Mouse (Mus musculus): ENCODE measurements around the gene Mllt3.

DNA sequence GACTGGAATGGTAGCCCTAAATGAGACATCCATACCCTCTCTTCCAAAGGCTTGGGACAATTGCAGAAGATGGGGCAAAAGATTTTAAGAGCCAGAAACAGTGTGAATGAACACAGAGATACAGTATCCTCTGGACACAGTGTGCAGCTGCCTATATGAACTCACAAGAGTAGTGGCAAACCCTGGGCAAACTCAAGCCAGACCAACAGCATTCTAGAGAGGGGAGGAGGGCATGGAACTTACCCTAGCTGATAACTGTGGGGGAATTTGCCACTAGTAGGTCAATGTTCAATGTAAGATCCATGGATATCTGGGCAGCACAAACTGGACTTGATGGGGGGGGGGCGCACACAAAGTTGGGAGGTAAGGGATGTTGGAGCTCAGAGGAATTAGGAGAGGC is 151.2 kb downstream of the Mllt3 start:
- no peak for TF ChIP-seq GATA1 (IDR thresholded peaks at IDR 0.05; ENCODE audit: borderline replicate concordance, low read length)
- no peak for TF ChIP-seq FLI1 (IDR thresholded peaks at IDR 0.05; ENCODE audit: low read length)

All from megakaryocyte, embryonic 14.5 days (primary cell).